Mouse (Mus musculus): ENCODE results near the gene Olfr1170. TPM values are rescaled to one million over a fixed set of nuclear protein-coding genes. Genes with fewer than 3 reads are reported as not detected.

Olfr1170 gene
- total RNA-seq (2021) = not detected
- long read RNA-seq, experiment 1 = 0 reads
- long read RNA-seq, experiment 2 = 0 reads

DNA sequence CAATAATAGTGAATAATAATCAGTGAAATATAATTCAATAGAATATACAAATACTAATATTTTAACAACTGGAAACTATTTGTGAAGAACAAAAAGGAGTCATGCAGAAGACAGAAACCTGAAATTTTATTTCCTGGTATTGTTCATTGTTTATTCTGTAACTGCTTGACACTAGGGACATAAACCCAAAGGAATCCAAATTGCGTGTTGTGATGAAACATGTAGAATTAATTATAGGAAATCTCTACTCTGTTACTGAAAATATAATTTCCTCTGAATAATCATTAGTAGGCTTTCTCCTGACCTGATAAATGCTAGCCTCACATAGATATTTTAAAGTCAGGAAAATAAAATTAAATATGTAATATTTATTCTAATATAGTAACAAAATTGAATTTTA lies at the start of gene Olfr1170:
Gene Olfr1170 (minus strand): TSS at position 101 of the 400 bp plus-strand sequence.
- no peak for DNase-seq

DNA sequence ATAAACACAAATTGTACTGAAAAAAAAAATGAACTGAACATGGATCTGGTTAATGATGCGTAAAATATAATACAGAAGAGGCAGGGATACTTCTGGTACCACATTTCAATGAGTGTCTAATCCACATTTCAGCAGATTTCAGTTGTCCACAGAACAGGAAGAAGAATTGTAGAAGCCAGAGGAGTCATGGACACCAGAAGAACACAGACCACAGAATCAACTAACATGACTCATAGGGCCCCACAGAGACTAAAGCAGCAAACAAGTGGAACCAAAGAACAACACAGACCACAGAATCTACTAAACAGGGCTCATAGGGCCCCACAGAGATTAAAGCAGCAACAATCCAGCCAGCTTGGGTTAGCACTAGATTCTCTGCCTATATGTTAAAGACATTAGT lies 7.3 kb downstream of the Olfr1170 start:
- no peak for DNase-seq

DNA sequence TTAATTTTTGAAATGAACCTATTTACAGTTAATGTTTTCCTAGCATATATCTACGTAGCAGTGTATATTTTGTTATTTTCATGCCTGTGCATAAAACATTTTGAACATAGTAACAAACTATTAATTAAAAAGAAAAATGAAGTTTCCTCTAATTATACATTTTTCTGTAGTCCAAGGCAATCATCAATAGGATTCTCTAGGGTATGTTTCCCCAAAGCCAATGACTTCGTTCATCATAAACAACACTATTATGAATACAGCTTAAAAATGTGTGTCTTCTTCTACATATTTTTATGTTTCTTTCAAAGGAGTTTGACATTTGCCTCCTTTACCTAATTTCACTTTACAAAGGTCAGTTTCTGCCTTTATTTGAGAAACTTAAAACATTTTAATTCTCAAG lies 46.6 kb downstream of the Olfr1170 start, which contains the start of gene Olfr1168:
Gene Olfr1168 (plus strand): TSS at position 301 of the 400 bp plus-strand sequence.
- DNase-seq = no peak

Other genes with a start within 250 kb of the Olfr1170 start
- not detected for gene Olfr1158, start 238.2 kb downstream of the Olfr1170 start, total RNA-seq (2021)
- gene Olfr1160, start 220.1 kb downstream of the Olfr1170 start, total RNA-seq (2021) = not detected
- gene Olfr1161, start 205.6 kb downstream of the Olfr1170 start, total RNA-seq (2021) = not detected
- gene Olfr73, start 190.6 kb downstream of the Olfr1170 start, total RNA-seq (2021) = not detected
- gene Olfr1162, start 177.2 kb downstream of the Olfr1170 start, total RNA-seq (2021) = not detected
- gene Olfr1163, start 156.5 kb downstream of the Olfr1170 start, total RNA-seq (2021) = not detected
- gene Olfr1164, start 134.4 kb downstream of the Olfr1170 start, total RNA-seq (2021) = not detected
- gene Olfr1166, start 100.1 kb downstream of the Olfr1170 start, total RNA-seq (2021) = not detected
- not detected for gene Olfr1167, start 73.1 kb downstream of the Olfr1170 start, total RNA-seq (2021)
- not detected for gene Olfr1168, start 46.5 kb downstream of the Olfr1170 start, total RNA-seq (2021)
- not detected for gene Olfr1173, start 51.5 kb upstream of the Olfr1170 start, total RNA-seq (2021)
- gene Olfr1174-ps, start 86.8 kb upstream of the Olfr1170 start, total RNA-seq (2021) = not detected
- gene Olfr1175-ps, start 98.9 kb upstream of the Olfr1170 start, total RNA-seq (2021) = not detected
- not detected for gene Olfr1176, start 108.4 kb upstream of the Olfr1170 start, total RNA-seq (2021)
- gene Olfr1177-ps, start 118.2 kb upstream of the Olfr1170 start, total RNA-seq (2021) = not detected
- not detected for gene Olfr1178, start 158.7 kb upstream of the Olfr1170 start, total RNA-seq (2021)
- not detected for gene Olfr1179, start 178.1 kb upstream of the Olfr1170 start, total RNA-seq (2021)
- not detected for gene Olfr1180, start 190.8 kb upstream of the Olfr1170 start, total RNA-seq (2021)
- not detected for gene Olfr1181, start 197.8 kb upstream of the Olfr1170 start, total RNA-seq (2021)
- gene Gm13757, start 220.8 kb upstream of the Olfr1170 start, total RNA-seq (2021) = not detected
- gene Olfr1183, start 226.5 kb upstream of the Olfr1170 start, total RNA-seq (2021) = not detected